Mouse (Mus musculus) CH12F3 (cell line): ENCODE results near the gene Lpp.
"Not testable (repeated sequence)": the region's sequence is repeated elsewhere in the genome, so short reads cannot be mapped to it uniquely, and the experiment has no call there.

Experiments
- in situ Hi-C: fragments of 300-500 bp; cut with MboI; formaldehyde crosslinking; loops from 2 replicates; pipeline ENCODE4 v1.14.3; 2020; ENCODE audit warnings: low sequenced_read_pairs

Gene Lpp

DNA sequence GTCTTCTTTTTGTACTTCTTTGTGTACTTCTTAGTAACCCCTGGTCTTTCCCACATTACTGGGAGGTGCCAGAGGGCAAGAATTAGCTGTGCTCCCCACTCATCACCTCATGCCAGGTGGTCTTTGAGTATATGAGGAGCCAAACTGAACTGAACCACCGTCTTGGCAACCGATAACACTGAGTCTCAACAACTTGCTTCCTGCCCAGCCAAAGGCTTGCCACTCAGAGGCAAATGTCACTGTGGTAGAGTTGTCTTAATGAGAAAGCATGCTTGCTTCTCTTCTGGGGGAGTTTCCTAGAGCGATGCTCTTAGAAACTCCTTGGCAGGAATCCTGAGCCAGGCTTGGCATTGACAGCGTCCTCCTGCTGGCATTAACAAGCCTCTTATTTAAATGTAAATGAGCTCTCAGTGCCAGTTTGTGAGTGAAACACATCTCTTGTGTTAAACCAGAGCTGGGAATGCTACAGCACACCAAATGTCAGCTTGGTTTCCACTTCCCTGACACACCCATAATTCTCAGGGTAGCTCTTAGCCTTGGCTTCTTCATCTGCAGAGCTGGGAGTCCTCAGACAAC lies 623.0 kb downstream of the Lpp start:
- in situ Hi-C loops: no loop called here

DNA sequence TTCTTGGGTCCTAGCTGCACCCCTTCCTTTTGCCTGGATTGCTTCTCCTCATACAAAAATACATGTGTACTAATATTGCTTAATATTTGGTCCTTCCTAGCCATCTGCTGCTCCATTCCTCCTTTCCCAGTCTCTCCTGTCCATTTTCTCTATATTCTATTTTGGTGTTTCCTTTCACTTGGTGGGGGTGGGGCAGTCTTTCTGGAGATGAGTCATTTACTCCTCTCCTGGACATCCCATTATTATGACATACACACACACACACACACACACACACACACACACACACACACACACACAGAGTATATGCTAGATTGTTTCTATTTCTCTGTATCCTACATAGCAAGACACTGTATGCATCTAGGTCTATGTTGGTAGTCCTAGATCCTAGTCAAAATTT lies 623.7 kb downstream of the Lpp start:
- in situ Hi-C loops: no loop called here

DNA sequence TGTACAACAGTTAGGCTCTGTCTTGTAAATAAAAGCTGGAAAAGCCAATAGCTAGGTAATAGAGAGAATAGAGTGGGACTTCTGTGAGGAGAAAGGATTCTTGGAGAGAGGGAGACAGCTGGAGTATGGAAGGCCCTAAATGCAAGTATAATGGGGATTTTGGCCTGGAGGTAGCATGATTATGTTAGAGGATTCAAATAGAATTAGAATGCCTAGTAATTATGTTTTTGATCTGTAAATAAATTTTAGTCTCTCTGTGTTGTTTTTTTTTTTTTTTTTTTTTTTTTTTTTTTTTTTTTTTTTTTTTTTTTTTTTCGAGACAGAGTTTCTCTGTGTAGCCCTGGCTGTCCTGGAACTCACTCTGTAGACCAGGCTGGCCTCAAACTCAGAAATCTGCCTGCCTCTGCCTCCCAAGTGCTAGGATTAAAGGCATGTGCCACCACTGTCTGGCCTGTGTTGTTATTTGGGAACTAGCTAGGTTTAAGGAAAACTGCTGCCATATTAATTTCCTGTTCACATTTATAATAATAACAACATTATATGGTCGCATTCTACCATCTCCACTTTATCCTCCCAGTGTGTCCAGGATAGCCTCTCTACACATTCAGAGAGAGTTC lies 628.5 kb downstream of the Lpp start:
- in situ Hi-C loops: not testable (repeated sequence)

GRCm38 (mm10) chr16:25024591-25024990 lies 631.3 kb downstream of the Lpp start:
- in situ Hi-C loops: no loop called here

- in situ Hi-C loops: no loop called here
Measured at GRCm38 (mm10) chr16:25026191-25026590, 632.9 kb downstream of the Lpp start.

DNA sequence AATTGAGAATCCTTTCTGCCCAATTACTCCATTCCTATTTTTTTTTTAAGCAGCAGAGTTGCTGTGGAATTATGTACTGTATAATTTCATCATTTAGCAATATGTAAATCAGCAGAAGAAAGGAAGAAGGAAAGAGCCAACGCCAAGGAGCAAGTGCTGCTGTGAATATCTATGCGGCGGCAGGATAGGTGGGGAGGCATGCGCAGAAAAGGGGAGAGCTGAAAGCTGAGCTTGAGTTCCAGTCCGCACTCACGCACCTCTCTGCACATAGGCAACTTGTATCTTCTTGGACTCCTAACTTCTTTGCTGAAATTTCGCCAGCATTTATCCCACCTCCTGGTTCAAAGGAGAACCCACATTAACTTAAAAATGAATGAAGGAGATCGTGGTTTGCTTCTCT lies 636.2 kb downstream of the Lpp start:
- in situ Hi-C loops: no loop called here

- in situ Hi-C loops: no loop called here
Measured at GRCm38 (mm10) chr16:25037361-25037760, 644.1 kb downstream of the Lpp start.

DNA sequence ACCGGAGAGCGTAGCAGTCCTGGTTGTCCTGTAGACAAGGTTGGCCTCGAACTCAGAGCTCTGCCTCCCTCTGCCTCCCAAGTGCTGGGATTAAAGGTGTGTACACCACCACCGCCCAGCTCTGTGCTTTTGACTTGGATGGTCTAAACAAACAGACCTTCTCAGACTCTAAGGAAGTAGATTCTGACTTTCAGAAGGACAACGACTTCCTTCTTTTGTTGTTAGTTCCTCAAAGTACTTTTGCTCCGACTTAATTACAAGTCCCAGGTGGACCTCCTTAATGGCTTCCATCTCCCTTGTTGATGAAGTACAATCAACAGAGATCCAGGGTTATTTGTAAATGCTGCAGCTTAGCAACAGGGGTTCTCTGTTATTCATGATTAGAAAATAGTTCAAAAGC lies 645.2 kb downstream of the Lpp start:
- in situ Hi-C loops: no loop called here

- in situ Hi-C loops: no loop called here
Measured at GRCm38 (mm10) chr16:25039904-25040303, 646.6 kb downstream of the Lpp start.

- in situ Hi-C loops: no loop called here
Measured at GRCm38 (mm10) chr16:25041165-25041564, 647.9 kb downstream of the Lpp start.

DNA sequence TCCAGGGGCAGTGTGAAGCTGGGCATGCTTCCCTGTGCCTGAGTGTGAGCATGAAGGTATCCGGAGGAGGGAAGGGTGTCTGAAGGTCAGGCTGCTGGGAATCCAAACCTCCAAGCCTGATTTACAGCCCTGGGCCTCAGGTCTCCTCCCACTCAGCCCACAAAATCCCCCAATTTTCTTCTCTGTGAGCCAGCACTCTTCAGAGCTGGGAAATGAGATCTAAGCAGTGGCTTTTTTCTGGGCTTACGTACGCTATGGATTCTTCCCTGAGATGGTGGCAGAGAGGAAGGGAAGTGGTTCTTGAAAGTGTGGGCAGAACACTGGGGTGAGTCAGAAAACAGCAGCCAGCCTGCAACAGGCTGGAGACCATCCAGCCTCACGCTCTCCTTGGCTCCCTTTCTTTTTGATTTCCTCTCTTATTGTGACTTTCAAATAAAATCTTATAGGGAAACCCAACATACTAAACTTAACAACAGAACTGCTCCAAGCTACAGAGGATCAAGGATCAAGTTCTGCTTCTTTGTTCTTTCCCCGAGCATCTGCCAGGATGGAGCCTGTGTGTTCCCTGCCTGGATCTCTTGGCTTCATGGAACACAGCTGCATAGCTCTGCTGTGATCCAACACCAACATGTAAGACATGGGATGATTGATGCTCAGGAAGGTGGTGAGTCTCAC lies 648.7 kb downstream of the Lpp start:
- in situ Hi-C loops: no loop called here
